9 mouse cellular contexts compared by ENCODE assay signal in the genomic region with DNA sequence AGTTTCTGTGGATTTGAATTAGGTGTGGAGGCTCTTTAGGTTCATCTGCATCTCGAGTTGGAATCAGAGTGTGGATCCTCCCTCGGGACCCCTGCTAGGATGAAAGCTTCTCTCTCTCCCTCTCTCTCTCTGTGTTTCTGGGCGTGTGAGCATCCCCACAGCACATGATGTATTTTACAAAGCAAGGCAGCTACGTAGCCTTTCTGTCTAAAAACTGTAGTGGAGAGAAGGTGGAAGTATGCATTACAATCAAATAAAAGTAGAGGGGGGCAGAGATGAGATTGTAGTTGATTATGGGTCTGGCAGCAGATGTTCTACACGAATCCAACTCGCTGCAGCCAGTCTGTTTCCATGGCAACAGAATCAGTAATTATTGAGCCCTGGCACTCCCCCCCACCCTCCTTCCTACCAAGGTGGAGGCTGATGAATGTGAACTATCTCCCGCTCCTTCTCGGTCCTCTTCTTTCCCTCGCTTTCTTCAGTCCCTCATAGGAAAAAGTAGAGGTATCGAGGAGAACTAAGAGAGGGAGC.
DNase-seq lines count a peak whose midpoint lies in the region; TF ChIP-seq lines count a peak whose summit lies in the region.
"Had no signal": no experiment of that assay in that cellular context is flagged by ENCODE, and none has a peak within 500 bp of the region (broad histone marks: within the 10 kb centered on the region; RNA-seq: fewer than 3 reads in every experiment).

No protein-coding gene starts in this region.

- TF ChIP-seq CTCF in thymus, adult 2 months (IDR thresholded peaks at IDR 0.05; ENCODE audit: borderline replicate concordance, control insufficient read depth, extremely low read depth, insufficient read depth, low read length, poor library complexity): no peak

- H3K4me3 ChIP-seq in midbrain, embryonic 10.5 days: peak overlapping the region; percentile 45
- H3K4me3 ChIP-seq in thymus, adult 2 months (ENCODE audit: control insufficient read depth, insufficient read depth, low read length): no peak overlapping the region
- H3K4me3 ChIP-seq: erythroblast, embryonic 14.5 days had no signal

- no peaks in the 10 kb centered on the region for H3K36me3 ChIP-seq in midbrain, embryonic 10.5 days
- H3K36me3 ChIP-seq in thymus, adult 2 months (ENCODE audit: control insufficient read depth, insufficient read depth, low read length): no peaks in the 10 kb centered on the region

- no peak for TF ChIP-seq POLR2A in thymus, adult 2 months (IDR thresholded peaks at IDR 0.05; ENCODE audit: control insufficient read depth, extremely low read depth, insufficient read depth, low read length, poor library complexity)

- 40% methylated on average over 10 of the region's 10 CpGs for WGBS in midbrain, embryonic 10.5 days
- WGBS in thymus, adult 2 months: 91% methylated on average over 10 of the region's 10 CpGs

- peak overlapping the region; percentile 75 for H3K27ac ChIP-seq in midbrain, embryonic 10.5 days (replicated peaks)
- H3K27ac ChIP-seq in thymus, adult 2 months (ENCODE audit: control insufficient read depth, insufficient read depth, low read length): no peak overlapping the region

- peak; percentile 28 for DNase-seq in MN1 (ENCODE audit: low spot score)
- DNase-seq in cerebellum, adult 9-11 months: peak; percentile 57
- peak; percentile 36 to 73 for DNase-seq in frontal cortex, adult 2 months (ENCODE audit: extremely low spot score in 1 of 2, low spot score in 1 of 2)
- DNase-seq in midbrain, embryonic 10.5 days (ENCODE audit: low spot score): peak; percentile 32
- DNase-seq in thymus, adult 2 months: no peak
- no peak for DNase-seq in B cell, adult 2 months
- DNase-seq in urinary bladder, postnatal 10 days (ENCODE audit: low spot score): no peak
- DNase-seq in adrenal gland, postnatal 36 days: no peak

- H3K4me1 ChIP-seq in midbrain, embryonic 10.5 days: peaks cover 37% of the 10 kb centered on the region
- H3K4me1 ChIP-seq in thymus, adult 2 months (replicated peaks; ENCODE audit: control insufficient read depth, insufficient read depth, low read length): no peaks in the 10 kb centered on the region

- H3K27me3 ChIP-seq in midbrain, embryonic 10.5 days (ENCODE audit: low read depth, poor library complexity, severe bottlenecking): no peaks in the 10 kb centered on the region
- no peaks in the 10 kb centered on the region for H3K27me3 ChIP-seq in thymus, adult 2 months (ENCODE audit: control insufficient read depth, insufficient read depth, low read length)

- H3K9me3 ChIP-seq in midbrain, embryonic 10.5 days (replicated peaks): no peaks in the 10 kb centered on the region

Comparison
In these comparisons a context has a peak if more than half of its experiments do, and no peak if none do; other contexts are left out.
1. DNase-seq: peak in MN1 (single experiment), cerebellum, adult 9-11 months (single experiment), frontal cortex, adult 2 months (2 of 2) and midbrain, embryonic 10.5 days (single experiment); none in thymus, adult 2 months (single experiment), B cell, adult 2 months (0 of 2), urinary bladder, postnatal 10 days (single experiment) and adrenal gland, postnatal 36 days (0 of 2).